Mouse (Mus musculus): ENCODE measurements at regions not wholly inside any gene's neighbourhood (a gene's known extent, or its start where the extent isn't known, plus 50 kb on each side); places are given as distances from the start of the nearest gene placed in this dataset.

DNA sequence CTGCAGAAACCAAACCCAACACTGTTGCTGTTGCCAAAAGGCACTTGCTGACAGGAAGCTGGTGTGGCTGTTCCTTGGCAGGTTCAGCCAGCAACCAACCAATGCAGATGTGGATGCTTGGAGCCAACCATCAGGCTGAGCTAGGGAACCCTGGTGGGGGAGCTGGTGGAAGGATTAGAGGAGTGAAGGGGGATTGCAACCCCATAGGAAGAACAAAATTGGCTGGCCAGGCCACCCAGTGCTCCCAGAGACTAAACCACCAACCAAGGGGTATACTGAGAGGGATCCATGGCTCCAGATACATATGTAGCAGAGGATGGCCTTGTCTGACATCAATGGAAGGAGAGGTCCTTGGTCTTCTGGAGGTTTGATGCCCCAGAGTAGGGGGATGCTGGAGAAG, 218.5 kb downstream of the Rchy1 start:
- Histone ChIP-seq H3K4me2 (ENCODE audit: low read length) (no peak overlapping the region), H3K27ac (no peak overlapping the region), H3K4me3 (replicated peaks; ENCODE audit: low read depth, low read length) (no peak overlapping the region), H3K4me1 (replicated peaks; ENCODE audit: insufficient read depth, low read length) (no peaks in the 10 kb centered on the region; the same call in 1 of the 2 replicates), H3K27me3 (ENCODE audit: insufficient read depth, low read length) (no peaks in the 10 kb centered on the region), H3K9ac (ENCODE audit: low read depth, low read length) (no peak overlapping the region), H3K36me3 (ENCODE audit: insufficient read depth, low read length) (no peaks in the 10 kb centered on the region), H3K9me3 (replicated peaks; ENCODE audit: low read length) (no peaks in the 10 kb centered on the region)
- no peak for ATAC-seq (replicated peaks; ENCODE audit: low FRiP score, low read depth)
- no peak for DNase-seq (ENCODE audit: low spot score)
- no peak for TF ChIP-seq CTCF (IDR thresholded peaks at IDR 0.05; ENCODE audit: low read depth)

DNA sequence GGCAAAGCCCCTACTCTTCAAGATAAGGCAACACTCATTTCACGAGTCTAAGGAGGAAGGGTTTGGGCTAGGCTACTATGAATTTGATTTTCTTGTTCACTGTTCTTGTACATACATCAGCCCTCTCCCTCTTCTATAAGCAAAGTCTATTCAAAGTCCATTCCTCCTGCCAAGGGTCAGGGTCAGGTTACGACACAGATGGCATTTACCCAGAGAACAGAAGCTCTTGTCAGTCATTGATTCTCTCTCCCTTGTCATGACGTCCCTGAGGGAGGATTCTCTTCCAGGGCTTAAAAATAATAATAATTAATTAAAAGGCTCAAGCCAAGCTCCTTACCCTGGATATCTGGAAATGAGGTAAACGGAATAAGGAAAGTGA, 222.7 kb downstream of the Rchy1 start:
- no peak for ATAC-seq (replicated peaks; ENCODE audit: low FRiP score, low read depth)
- no peak for DNase-seq (ENCODE audit: low spot score)

GRCm38 (mm10) chr5:91739433-91740158, 222.2 kb downstream of the Parm1 start:
- WGBS: 18% methylated on average over 16 of the region's 16 CpGs
- no peak for TF ChIP-seq CTCF (IDR thresholded peaks at IDR 0.05; ENCODE audit: low read depth)
- Histone ChIP-seq H3K27ac (no peak overlapping the region), H3K4me3 (replicated peaks; ENCODE audit: low read depth, low read length) (no peak overlapping the region), H3K36me3 (ENCODE audit: insufficient read depth, low read length) (no peaks in the 10 kb centered on the region), H3K27me3 (ENCODE audit: insufficient read depth, low read length) (no peaks in the 10 kb centered on the region), H3K4me1 (replicated peaks; ENCODE audit: insufficient read depth, low read length) (no peaks in the 10 kb centered on the region; the same call in 1 of the 2 replicates), H3K9me3 (replicated peaks; ENCODE audit: low read length) (no peaks in the 10 kb centered on the region), H3K4me2 (ENCODE audit: low read length) (0 out of 2 replicates have a peak overlapping the region, but pooled peaks have one; percentile 9), H3K9ac (ENCODE audit: low read depth, low read length) (no peak overlapping the region)
- ATAC-seq (replicated peaks; ENCODE audit: low FRiP score, low read depth) (peak; percentile 73), DNase-seq (ENCODE audit: low spot score) (peak; percentile 53)

More for the DNA sequence above, 222.7 kb downstream of the Rchy1 start:
- H3K36me3 ChIP-seq (ENCODE audit: insufficient read depth, low read length): no peaks in the 10 kb centered on the region
- H3K9ac ChIP-seq (ENCODE audit: low read depth, low read length): no peak overlapping the region
- H3K9me3 ChIP-seq (replicated peaks; ENCODE audit: low read length): no peaks in the 10 kb centered on the region
- WGBS: 29% methylated on average over 4 of the region's 4 CpGs
- TF ChIP-seq CTCF (IDR thresholded peaks at IDR 0.05; ENCODE audit: low read depth): no peak
- no peaks in the 10 kb centered on the region for H3K27me3 ChIP-seq (ENCODE audit: insufficient read depth, low read length)
- H3K4me1 ChIP-seq (replicated peaks; ENCODE audit: insufficient read depth, low read length): no peaks in the 10 kb centered on the region; the same call in 1 of the 2 replicates
- no peak overlapping the region for H3K4me3 ChIP-seq (replicated peaks; ENCODE audit: low read depth, low read length)
- no peak overlapping the region for H3K4me2 ChIP-seq (ENCODE audit: low read length)
- no peak overlapping the region for H3K27ac ChIP-seq

GRCm38 (mm10) chr5:91732002-91732401, 214.6 kb downstream of the Parm1 start:
- H3K9me3 ChIP-seq (replicated peaks; ENCODE audit: low read length): no peaks in the 10 kb centered on the region
- DNase-seq (ENCODE audit: low spot score) (no peak), ATAC-seq (replicated peaks; ENCODE audit: low FRiP score, low read depth) (no peak)
- TF ChIP-seq CTCF (IDR thresholded peaks at IDR 0.05; ENCODE audit: low read depth): no peak
- no peak overlapping the region for H3K9ac ChIP-seq (ENCODE audit: low read depth, low read length)
- H3K4me2 ChIP-seq (ENCODE audit: low read length): no peak overlapping the region
- WGBS: 83% methylated on average over 5 of the region's 5 CpGs
- H3K27ac ChIP-seq: no peak overlapping the region
- no peak overlapping the region for H3K4me3 ChIP-seq (replicated peaks; ENCODE audit: low read depth, low read length)
- H3K27me3 ChIP-seq (ENCODE audit: insufficient read depth, low read length): no peaks in the 10 kb centered on the region
- no peaks in the 10 kb centered on the region for H3K36me3 ChIP-seq (ENCODE audit: insufficient read depth, low read length)
- H3K4me1 ChIP-seq (replicated peaks; ENCODE audit: insufficient read depth, low read length): peaks cover 5% of the 10 kb centered on the region; the same call in 1 of the 2 replicates

DNA sequence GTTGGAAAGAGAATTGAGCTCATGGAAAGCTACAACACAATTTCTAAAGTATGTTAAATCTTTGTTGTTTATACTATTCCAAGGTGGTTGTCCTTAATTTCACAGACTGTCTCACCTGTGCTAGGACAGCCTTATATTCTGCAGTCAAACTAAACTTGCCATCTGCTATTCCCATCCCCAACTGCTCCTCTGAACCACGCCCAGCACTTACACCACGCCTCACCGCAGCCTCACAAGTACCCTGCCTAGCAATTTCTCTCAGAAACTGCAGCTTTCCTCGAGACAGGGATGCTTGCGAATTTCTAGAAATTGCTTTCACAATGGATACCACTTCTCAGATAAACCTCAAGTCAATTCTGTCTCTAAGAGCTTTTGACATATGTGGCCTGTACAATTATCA, 213.7 kb downstream of the Parm1 start:
- Histone ChIP-seq H3K27me3 (ENCODE audit: insufficient read depth, low read length) (no peaks in the 10 kb centered on the region), H3K9me3 (replicated peaks; ENCODE audit: low read length) (no peaks in the 10 kb centered on the region), H3K36me3 (ENCODE audit: insufficient read depth, low read length) (no peaks in the 10 kb centered on the region), H3K27ac (no peak overlapping the region), H3K9ac (ENCODE audit: low read depth, low read length) (no peak overlapping the region), H3K4me3 (replicated peaks; ENCODE audit: low read depth, low read length) (no peak overlapping the region), H3K4me2 (ENCODE audit: low read length) (no peak overlapping the region), H3K4me1 (replicated peaks; ENCODE audit: insufficient read depth, low read length) (peaks cover 5% of the 10 kb centered on the region; the same call in 1 of the 2 replicates)
- no peak for DNase-seq (ENCODE audit: low spot score)
- TF ChIP-seq CTCF (IDR thresholded peaks at IDR 0.05; ENCODE audit: low read depth): no peak
- WGBS: 70% methylated on average over 5 of the region's 5 CpGs
- no peak for ATAC-seq (replicated peaks; ENCODE audit: low FRiP score, low read depth)

- ATAC-seq (replicated peaks; ENCODE audit: low FRiP score, low read depth): no peak
Observed at GRCm38 (mm10) chr5:91729868-91730267, 212.5 kb downstream of the Parm1 start.

More at GRCm38 (mm10) chr5:91729868-91730267, 212.5 kb downstream of the Parm1 start:
- no peak for DNase-seq (ENCODE audit: low spot score)
- no peaks in the 10 kb centered on the region for H3K36me3 ChIP-seq (ENCODE audit: insufficient read depth, low read length)
- H3K27me3 ChIP-seq (ENCODE audit: insufficient read depth, low read length): no peaks in the 10 kb centered on the region
- H3K27ac ChIP-seq: no peak overlapping the region
- H3K9ac ChIP-seq (ENCODE audit: low read depth, low read length): no peak overlapping the region
- H3K4me1 ChIP-seq (replicated peaks; ENCODE audit: insufficient read depth, low read length): peaks cover 5% of the 10 kb centered on the region; the same call in 1 of the 2 replicates
- no peak for TF ChIP-seq CTCF (IDR thresholded peaks at IDR 0.05; ENCODE audit: low read depth)
- no peak overlapping the region for H3K4me2 ChIP-seq (ENCODE audit: low read length)
- no peak overlapping the region for H3K4me3 ChIP-seq (replicated peaks; ENCODE audit: low read depth, low read length)
- H3K9me3 ChIP-seq (replicated peaks; ENCODE audit: low read length): no peaks in the 10 kb centered on the region
- WGBS: 38% methylated on average over 3 of the region's 3 CpGs

Data from kidney, postnatal 0 days (tissue).